Mouse (Mus musculus): ENCODE results near the gene Stambpl1. TPM values are rescaled to one million over a fixed set of nuclear protein-coding genes. Genes with fewer than 3 reads are reported as not detected.

Gene Stambpl1
- total and polyA plus RNA-seq, 2 experiments from 2014 or later: 19.3 to 31.4 TPM

DNA sequence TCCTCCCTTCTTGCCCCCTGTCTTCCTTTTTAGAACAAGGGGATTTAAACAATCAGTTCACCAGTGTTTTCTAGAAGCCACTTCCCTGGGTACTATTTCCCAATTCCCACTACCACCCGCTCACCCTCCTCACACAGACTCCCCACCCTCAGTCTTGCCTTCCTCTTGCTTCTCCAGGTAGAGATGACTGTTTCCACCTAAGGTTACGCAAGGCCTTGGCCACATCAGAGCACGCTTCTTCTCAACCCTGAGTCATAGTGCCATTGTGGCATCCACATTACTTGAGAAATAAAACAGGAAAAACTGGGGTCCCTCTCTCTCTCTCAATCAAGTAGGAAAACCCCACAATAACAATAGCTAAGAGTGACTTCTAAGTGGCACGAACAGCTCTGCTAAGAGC, 12.9 kb upstream of the Stambpl1 start:
- DNase-seq (ENCODE audit: low spot score) (no peak), ATAC-seq (ENCODE audit: low FRiP score) (no peak)
- Histone ChIP-seq H3K27me3 (ENCODE audit: insufficient read depth, low read length) (no peaks in the 10 kb centered on the region), H3K36me3 (ENCODE audit: insufficient read depth, low read length) (no peaks in the 10 kb centered on the region), H3K4me3 (ENCODE audit: low read depth, low read length) (no peak overlapping the region), H3K27ac (ENCODE audit: low read depth, low read length) (no peak overlapping the region), H3K4me2 (ENCODE audit: low read depth, low read length, poor library complexity, severe bottlenecking) (no peak overlapping the region), H3K4me1 (ENCODE audit: insufficient read depth, low read length) (no peaks in the 10 kb centered on the region), H3K9ac (replicated peaks; ENCODE audit: low read length, poor library complexity, severe bottlenecking) (no peak overlapping the region), H3K9me3 (ENCODE audit: low read length) (no peaks in the 10 kb centered on the region)
- 89% methylated on average over 4 of the region's 4 CpGs for WGBS
- no peak for TF ChIP-seq CTCF (IDR thresholded peaks at IDR 0.05)

DNA sequence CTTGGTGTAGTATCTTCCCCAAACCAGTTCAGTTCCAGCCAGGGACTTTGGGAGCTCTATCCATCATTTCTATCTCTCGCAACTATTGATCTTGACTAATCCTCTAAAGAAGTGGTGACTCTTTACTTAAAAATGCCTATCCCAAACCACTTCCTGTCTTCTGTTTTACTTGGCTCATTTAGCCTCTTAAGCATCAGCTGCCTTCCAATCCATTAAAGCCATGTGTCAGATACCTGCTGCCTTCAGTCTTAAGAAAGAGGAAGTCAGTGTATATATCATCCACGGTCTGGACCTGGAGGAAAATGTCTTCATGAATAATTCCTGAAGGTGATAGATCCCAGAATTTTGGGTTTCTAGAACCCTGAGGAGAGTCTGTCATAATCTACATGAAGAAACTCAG, 11.7 kb upstream of the Stambpl1 start:
- Histone ChIP-seq H3K4me2 (ENCODE audit: low read depth, low read length, poor library complexity, severe bottlenecking) (no peak overlapping the region), H3K27ac (ENCODE audit: low read depth, low read length) (no peak overlapping the region), H3K27me3 (ENCODE audit: insufficient read depth, low read length) (no peaks in the 10 kb centered on the region), H3K9me3 (ENCODE audit: low read length) (no peaks in the 10 kb centered on the region), H3K4me3 (ENCODE audit: low read depth, low read length) (no peak overlapping the region), H3K36me3 (ENCODE audit: insufficient read depth, low read length) (no peaks in the 10 kb centered on the region), H3K4me1 (ENCODE audit: insufficient read depth, low read length) (no peaks in the 10 kb centered on the region), H3K9ac (replicated peaks; ENCODE audit: low read length, poor library complexity, severe bottlenecking) (no peak overlapping the region)
- TF ChIP-seq CTCF (IDR thresholded peaks at IDR 0.05): no peak
- WGBS: 85% methylated on average over 2 of the region's 2 CpGs
- ATAC-seq (ENCODE audit: low FRiP score): no peak
- no peak for DNase-seq (ENCODE audit: low spot score)

DNA sequence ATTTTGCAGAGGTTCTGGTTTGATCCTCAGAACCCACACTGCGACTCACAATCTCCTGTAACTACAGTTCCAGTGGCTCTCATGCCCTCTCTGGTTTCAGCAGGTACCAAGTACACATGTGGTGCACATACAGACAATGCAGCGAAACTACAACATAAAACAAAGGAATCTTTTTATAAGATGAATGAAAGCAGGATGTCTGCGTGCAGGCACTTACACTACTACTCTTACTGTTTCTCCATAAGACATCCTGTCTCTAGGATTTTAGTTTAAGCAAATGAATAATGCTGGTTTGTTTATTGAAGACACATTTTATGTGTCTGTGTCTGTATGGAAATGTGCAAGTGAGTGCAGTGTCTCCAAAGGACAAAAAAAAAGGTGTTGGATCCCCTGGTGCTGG, 10.8 kb upstream of the Stambpl1 start:
- Histone ChIP-seq H3K36me3 (ENCODE audit: insufficient read depth, low read length) (no peaks in the 10 kb centered on the region), H3K27ac (ENCODE audit: low read depth, low read length) (no peak overlapping the region), H3K9ac (replicated peaks; ENCODE audit: low read length, poor library complexity, severe bottlenecking) (no peak overlapping the region), H3K4me3 (ENCODE audit: low read depth, low read length) (no peak overlapping the region), H3K4me2 (ENCODE audit: low read depth, low read length, poor library complexity, severe bottlenecking) (no peak overlapping the region), H3K9me3 (ENCODE audit: low read length) (no peaks in the 10 kb centered on the region), H3K27me3 (ENCODE audit: insufficient read depth, low read length) (no peaks in the 10 kb centered on the region), H3K4me1 (ENCODE audit: insufficient read depth, low read length) (no peaks in the 10 kb centered on the region)
- DNase-seq (ENCODE audit: low spot score) (no peak), ATAC-seq (ENCODE audit: low FRiP score) (no peak)
- WGBS: 80% methylated on average over 3 of the region's 3 CpGs
- TF ChIP-seq CTCF (IDR thresholded peaks at IDR 0.05): no peak

DNA sequence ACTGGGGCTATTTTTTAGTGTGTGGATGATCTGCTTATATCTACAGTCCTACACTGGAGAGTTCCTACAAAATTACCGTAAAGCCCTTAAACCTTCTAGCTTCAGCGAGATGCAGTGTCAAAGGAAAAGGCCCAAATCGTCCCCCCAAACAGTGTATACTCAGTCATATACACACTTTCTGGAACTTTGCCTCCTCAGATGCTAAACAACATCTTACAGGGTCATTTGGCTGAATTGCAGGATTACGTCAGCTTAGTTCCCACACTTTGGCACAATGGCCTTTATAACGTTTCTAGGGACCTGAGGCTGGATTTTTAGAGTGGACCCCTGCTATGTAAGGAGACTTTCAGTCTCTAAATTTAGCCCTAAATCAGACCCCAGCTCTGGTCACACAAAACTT, 9.5 kb upstream of the Stambpl1 start:
- 67% methylated on average over 5 of the region's 5 CpGs for WGBS
- Histone ChIP-seq H3K9ac (replicated peaks; ENCODE audit: low read length, poor library complexity, severe bottlenecking) (no peak overlapping the region), H3K4me2 (ENCODE audit: low read depth, low read length, poor library complexity, severe bottlenecking) (no peak overlapping the region), H3K27ac (ENCODE audit: low read depth, low read length) (no peak overlapping the region), H3K36me3 (ENCODE audit: insufficient read depth, low read length) (no peaks in the 10 kb centered on the region), H3K4me1 (ENCODE audit: insufficient read depth, low read length) (no peaks in the 10 kb centered on the region), H3K9me3 (ENCODE audit: low read length) (no peaks in the 10 kb centered on the region), H3K4me3 (ENCODE audit: low read depth, low read length) (no peak overlapping the region), H3K27me3 (ENCODE audit: insufficient read depth, low read length) (no peaks in the 10 kb centered on the region)
- ATAC-seq (ENCODE audit: low FRiP score) (no peak), DNase-seq (ENCODE audit: low spot score) (no peak)
- no peak for TF ChIP-seq CTCF (IDR thresholded peaks at IDR 0.05)

DNA sequence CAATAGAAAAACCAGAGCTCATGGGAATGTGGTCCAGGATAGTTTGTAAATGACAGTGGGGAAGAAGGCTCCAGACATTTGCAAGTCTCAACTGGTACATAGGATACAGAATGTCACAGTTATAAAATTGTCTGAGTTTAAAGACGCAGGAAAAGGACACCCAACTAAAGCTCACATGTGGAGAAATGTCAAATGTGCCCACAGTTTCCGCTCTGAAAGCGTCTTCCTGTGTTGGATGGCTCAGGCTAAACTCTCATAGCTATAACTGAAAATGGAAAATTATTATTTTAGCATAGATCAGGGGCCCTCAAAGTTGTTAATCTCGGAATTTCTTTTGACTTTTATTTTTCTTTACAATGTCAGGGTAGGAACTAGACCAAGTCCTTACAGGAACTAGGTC, 5.2 kb upstream of the Stambpl1 start:
- Histone ChIP-seq H3K4me3 (ENCODE audit: low read depth, low read length) (no peak overlapping the region), H3K27ac (ENCODE audit: low read depth, low read length) (no peak overlapping the region), H3K9me3 (ENCODE audit: low read length) (no peaks in the 10 kb centered on the region), H3K4me1 (ENCODE audit: insufficient read depth, low read length) (no peaks in the 10 kb centered on the region), H3K36me3 (ENCODE audit: insufficient read depth, low read length) (no peaks in the 10 kb centered on the region), H3K4me2 (ENCODE audit: low read depth, low read length, poor library complexity, severe bottlenecking) (no peak overlapping the region), H3K9ac (replicated peaks; ENCODE audit: low read length, poor library complexity, severe bottlenecking) (no peak overlapping the region), H3K27me3 (ENCODE audit: insufficient read depth, low read length) (no peaks in the 10 kb centered on the region)
- TF ChIP-seq CTCF (IDR thresholded peaks at IDR 0.05): no peak
- no peak for DNase-seq (ENCODE audit: low spot score)
- ATAC-seq (ENCODE audit: low FRiP score): no peak
- 94% methylated on average over 4 of the region's 4 CpGs for WGBS

DNA sequence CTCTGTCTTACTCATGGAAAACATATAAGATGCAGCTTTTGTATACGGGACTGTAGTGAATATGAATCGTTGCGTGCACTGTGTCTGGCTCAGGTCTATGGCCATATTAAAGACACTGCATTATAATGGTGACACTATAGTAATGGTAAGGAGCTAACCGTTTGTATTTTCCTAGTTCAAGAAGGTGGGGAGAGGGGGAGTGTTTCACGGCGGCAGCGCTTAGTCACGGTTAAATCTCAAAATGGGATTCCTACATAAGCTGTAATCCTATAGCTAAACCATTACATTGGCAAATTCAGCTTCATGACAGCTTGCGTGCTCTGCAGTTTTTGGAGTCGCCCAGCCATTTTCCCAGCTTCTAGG, 403 bp upstream of the Stambpl1 start:
- ATAC-seq (ENCODE audit: low FRiP score) (peak; percentile 48), DNase-seq (ENCODE audit: low spot score) (no peak)
- H3K27me3 ChIP-seq (ENCODE audit: insufficient read depth, low read length): no peaks in the 10 kb centered on the region
- TF ChIP-seq CTCF (IDR thresholded peaks at IDR 0.05): no peak
- WGBS: 5% methylated on average over 10 of the region's 10 CpGs
- H3K9ac ChIP-seq (replicated peaks; ENCODE audit: low read length, poor library complexity, severe bottlenecking): peak overlapping the region; percentile 95
- no peaks in the 10 kb centered on the region for H3K36me3 ChIP-seq (ENCODE audit: insufficient read depth, low read length)
- peak overlapping the region; percentile 89 for H3K27ac ChIP-seq (ENCODE audit: low read depth, low read length)
- H3K4me3 ChIP-seq (ENCODE audit: low read depth, low read length): peak overlapping the region; percentile 82
- H3K4me2 ChIP-seq (ENCODE audit: low read depth, low read length, poor library complexity, severe bottlenecking): peak overlapping the region; percentile 87
- no peaks in the 10 kb centered on the region for H3K4me1 ChIP-seq (ENCODE audit: insufficient read depth, low read length)
- no peaks in the 10 kb centered on the region for H3K9me3 ChIP-seq (ENCODE audit: low read length)
